Mouse (Mus musculus) lung, postnatal 0 days (tissue): ENCODE data around the gene Trim30a. TPM values are rescaled to one million over a fixed set of nuclear protein-coding genes. Genes with fewer than 3 reads are reported as not detected.

Experiments
- ATAC-seq: fragments of 200-750 bp; cut with Nextera tagmentation; 2 replicates; pipeline ENCODE4 v1.8.0; 2017; ENCODE audit warnings: moderate library complexity
- DNase-seq: peaks from one replicate; pipeline ENCODE4 v3.0.0-alpha.2; 2016; ENCODE audit warnings: low spot score
- H3K27ac ChIP-seq: fragments of 300-500 bp; sonication (generic); 2 replicates; pipeline ENCODE4 v1.5.1; 2014; ENCODE audit warnings: antibody characterized with exemption, mild to moderate bottlenecking, low read length, mixed read lengths
- H3K27me3 ChIP-seq: fragments of 300-500 bp; sonication (generic); replicated peaks from 2 replicates; pipeline ENCODE4 v1.6.1; 2014; ENCODE audit warnings: low read length, mixed read lengths; ENCODE audit not compliant: insufficient read depth
- H3K36me3 ChIP-seq: fragments of 300-500 bp; sonication (generic); 2 replicates; pipeline ENCODE4 v1.6.1; 2014; ENCODE audit warnings: low read length, mixed read lengths; ENCODE audit not compliant: insufficient read depth
- H3K4me1 ChIP-seq: fragments of 300-500 bp; sonication (generic); 2 replicates; pipeline ENCODE4 v1.6.1; 2014; ENCODE audit warnings: antibody characterized with exemption, low read depth, low read length, mixed read lengths; ENCODE audit not compliant: insufficient read depth
- H3K4me2 ChIP-seq: fragments of 300-500 bp; sonication (generic); replicated peaks from 2 replicates; pipeline ENCODE4 v1.6.1; 2014; ENCODE audit warnings: low read depth, mild to moderate bottlenecking, low read length, moderate library complexity, mixed read lengths
- H3K4me3 ChIP-seq: fragments of 300-500 bp; sonication (generic); 2 replicates; pipeline ENCODE4 v1.5.1; 2014; ENCODE audit warnings: low read depth, low read length
- H3K9ac ChIP-seq: fragments of 300-500 bp; sonication (generic); replicated peaks from 2 replicates; pipeline ENCODE4 v1.6.1; 2014; ENCODE audit warnings: low read depth, mild to moderate bottlenecking
- H3K9me3 ChIP-seq: fragments of 300-500 bp; sonication (generic); 2 replicates; pipeline ENCODE4 v1.6.1; 2016; ENCODE audit warnings: low read length, mixed read lengths
- CTCF ChIP-seq: IDR thresholded peaks from 2 replicates; pipeline ENCODE4 v1.5.1; 2016; ENCODE audit warnings: antibody characterized with exemption, mild to moderate bottlenecking
- EP300 ChIP-seq: IDR thresholded peaks from 2 replicates; pipeline ENCODE4 v1.6.1; 2016; ENCODE audit warnings: antibody characterized with exemption, mild to moderate bottlenecking, control low read depth
- whole genome bisulfite sequencing: fragments of 180-500 bp; shearing (Covaris S2); extraction: QIAGEN DNeasy Blood & Tissue Kit; methylation state at CpG from one replicate; pipeline ENCODE4 v1.1.7; 2014; 5-methylcytosine and 5-hydroxymethylcytosine counted together
- polyA plus RNA-seq: library from polyadenylated mRNA; unstranded; fragments of >200 nt; fragmentation: Nextera tagmentation; extraction: Ambion mirVana; gene quantifications from 2 replicates; pipeline ENCODE4 v1.2.1, GENCODE M21; 2015

Trim30a gene
- polyA plus RNA-seq, 1 experiment from 2014 or later = 5.3 TPM

DNA sequence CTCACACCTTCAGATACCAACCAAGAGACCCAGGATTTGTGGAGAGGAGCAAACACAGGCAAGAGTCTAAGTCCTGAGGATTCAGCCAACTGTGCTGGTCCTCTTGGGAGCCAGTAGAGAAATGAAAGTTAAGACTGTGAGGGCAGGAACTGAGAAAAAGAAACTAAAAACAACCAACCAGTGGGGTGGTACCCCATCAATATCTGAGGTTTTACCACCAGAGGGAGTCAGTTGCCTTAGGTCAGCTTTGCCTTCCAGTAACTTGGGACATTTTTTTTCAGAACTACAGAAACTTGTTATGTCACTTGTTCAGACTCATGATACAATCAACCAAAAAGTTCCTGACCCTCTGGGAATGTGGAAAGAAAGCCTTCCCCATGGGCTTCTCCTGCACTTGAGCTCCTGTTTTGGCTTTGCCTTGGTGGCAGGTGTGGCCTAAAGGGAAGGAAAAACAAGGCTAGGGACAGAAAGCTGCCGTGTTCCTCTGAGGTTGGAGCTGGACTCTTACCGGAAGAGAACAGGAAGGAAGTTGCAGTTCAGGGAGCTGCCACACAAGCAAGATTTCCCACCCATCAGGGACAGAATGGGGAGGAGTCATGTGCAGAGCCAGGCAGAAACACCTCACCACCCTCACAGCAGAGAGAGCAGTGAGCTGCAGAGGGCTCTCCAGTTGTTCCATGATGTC is 18.9 kb downstream of the Trim30a start:
- TF ChIP-seq EP300 (no peak), CTCF (peak; percentile 58)
- H3K27ac ChIP-seq = peak overlapping the region; percentile 54
- no peaks in the 10 kb centered on the region for H3K9me3 ChIP-seq
- H3K9ac ChIP-seq = no peak overlapping the region
- no peaks in the 10 kb centered on the region for H3K27me3 ChIP-seq
- WGBS = 46% methylated on average over 2 of the region's 2 CpGs
- H3K36me3 ChIP-seq = no peaks in the 10 kb centered on the region
- peak; percentile 88 for ATAC-seq
- H3K4me1 ChIP-seq = no peaks in the 10 kb centered on the region
- peak overlapping the region; percentile 35 for H3K4me2 ChIP-seq
- peak; percentile 84 for DNase-seq
- peak overlapping the region; percentile 14; the same call in 1 of the 2 replicates for H3K4me3 ChIP-seq

DNA sequence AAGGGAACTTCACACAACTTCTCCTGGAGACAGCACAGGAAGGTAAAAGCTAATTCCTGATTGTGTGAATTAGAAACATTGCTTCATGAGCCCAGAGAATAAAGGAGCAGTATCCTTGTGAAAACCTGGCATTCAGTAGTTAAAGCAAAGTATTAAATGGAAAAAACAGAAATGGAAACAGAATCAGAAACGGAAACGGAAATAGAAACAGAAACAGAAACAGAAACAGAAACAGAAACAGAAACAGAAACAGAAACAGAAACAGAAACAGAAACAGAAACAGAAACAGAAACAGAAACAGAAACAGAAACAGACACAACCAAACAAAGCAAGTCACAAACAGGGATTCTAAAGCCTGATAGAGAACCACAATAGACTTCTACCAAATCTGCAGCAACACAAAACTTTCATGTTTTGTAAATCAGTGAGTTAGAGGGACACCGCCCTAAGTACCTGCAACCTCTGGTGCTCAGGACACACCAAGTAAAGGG is 60.5 kb downstream of the Trim30a start:
- Histone ChIP-seq H3K4me2 (no peak overlapping the region), H3K27ac (no peak overlapping the region), H3K4me1 (no peaks in the 10 kb centered on the region), H3K27me3 (no peaks in the 10 kb centered on the region), H3K9me3 (no peaks in the 10 kb centered on the region), H3K9ac (no peak overlapping the region), H3K4me3 (no peak overlapping the region), H3K36me3 (no peaks in the 10 kb centered on the region)
- WGBS = 92% methylated on average over 3 of the region's 3 CpGs
- ATAC-seq (no peak), DNase-seq (no peak)
- TF ChIP-seq EP300 (no peak), CTCF (no peak)

GRCm38 (mm10) chr7:104401140-104401539 is 63.9 kb downstream of the Trim30a start:
- no peak overlapping the region for H3K9ac ChIP-seq
- H3K9me3 ChIP-seq = no peaks in the 10 kb centered on the region
- peak; percentile 5 for DNase-seq
- no peaks in the 10 kb centered on the region for H3K4me1 ChIP-seq
- no peak for TF ChIP-seq EP300
- no peak overlapping the region for H3K4me3 ChIP-seq
- no peaks in the 10 kb centered on the region for H3K27me3 ChIP-seq
- H3K4me2 ChIP-seq = no peak overlapping the region
- H3K36me3 ChIP-seq = no peaks in the 10 kb centered on the region
- peak; percentile 37; the same call in 1 of the 2 replicates for ATAC-seq
- H3K27ac ChIP-seq = no peak overlapping the region

GRCm38 (mm10) chr7:104400698-104401097 is 64.3 kb downstream of the Trim30a start, which contains the start of gene Trim30c:
Gene Trim30c (minus strand): TSS chr7:104400837.
- H3K9me3 ChIP-seq = no peaks in the 10 kb centered on the region
- H3K4me3 ChIP-seq = no peak within 1 kb of the TSS
- H3K9ac ChIP-seq = no peak within 1 kb of the TSS
- DNase-seq = no peak
- no peak within 1 kb of the TSS for H3K4me2 ChIP-seq
- WGBS = 72% methylated on average over 1 of the region's 1 CpGs
- no peaks in the 10 kb centered on the region for H3K4me1 ChIP-seq
- H3K27me3 ChIP-seq = no peaks in the 10 kb centered on the region
- no peaks in the 10 kb centered on the region for H3K36me3 ChIP-seq
- H3K27ac ChIP-seq = no peak within 1 kb of the TSS
- ATAC-seq = no peak
- no peak for TF ChIP-seq CTCF
- TF ChIP-seq EP300 = no peak

DNA sequence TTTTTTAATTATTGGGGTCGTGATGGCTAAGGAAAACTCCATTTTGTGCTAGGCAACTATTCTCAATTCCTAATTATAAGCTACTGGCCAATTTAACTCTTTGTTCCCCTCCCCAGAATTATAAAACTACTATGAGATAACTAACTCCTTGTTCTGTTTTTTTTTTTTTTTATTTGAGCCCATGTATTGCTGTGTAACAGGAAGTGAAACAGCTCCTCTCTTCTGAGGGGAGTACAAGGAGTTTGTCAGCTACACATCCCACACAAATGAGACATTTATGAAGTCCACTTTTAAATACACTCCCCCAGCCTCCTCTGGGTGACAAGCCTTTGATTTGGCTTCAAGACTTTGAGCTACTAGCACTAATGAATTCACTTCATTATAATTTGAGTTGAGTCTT is 66.5 kb downstream of the Trim30a start:
- Histone ChIP-seq H3K9ac (no peak overlapping the region), H3K4me1 (no peaks in the 10 kb centered on the region), H3K27me3 (no peaks in the 10 kb centered on the region), H3K4me2 (no peak overlapping the region), H3K9me3 (no peaks in the 10 kb centered on the region), H3K27ac (no peak overlapping the region), H3K36me3 (no peaks in the 10 kb centered on the region), H3K4me3 (no peak overlapping the region)
- 73% methylated on average over 1 of the region's 1 CpGs for WGBS
- TF ChIP-seq CTCF = no peak
- no peak for TF ChIP-seq EP300
- DNase-seq (no peak), ATAC-seq (no peak)

GRCm38 (mm10) chr7:104369736-104370414 is 95.1 kb downstream of the Trim30a start, which contains the start of gene Trim30b:
Gene Trim30b (minus strand): TSS chr7:104369884.
- H3K27ac ChIP-seq = no peak within 1 kb of the TSS
- no peaks in the 10 kb centered on the region for H3K27me3 ChIP-seq
- ATAC-seq (peak; percentile 85), DNase-seq (peak; percentile 51)
- no peaks in the 10 kb centered on the region for H3K36me3 ChIP-seq
- no peak within 1 kb of the TSS for H3K9ac ChIP-seq
- H3K4me2 ChIP-seq = no peak within 1 kb of the TSS
- no peaks in the 10 kb centered on the region for H3K4me1 ChIP-seq
- no peaks in the 10 kb centered on the region for H3K9me3 ChIP-seq
- WGBS = 64% methylated on average over 1 of the region's 1 CpGs
- TF ChIP-seq EP300 (0 out of 2 replicates have a peak, but pooled peaks have one; percentile 24), CTCF (peak; percentile 44)
- H3K4me3 ChIP-seq = no peak within 1 kb of the TSS
